Mouse (Mus musculus): ENCODE results near the gene Mettl24. TPM values are rescaled to one million over a fixed set of nuclear protein-coding genes. Genes with fewer than 3 reads are reported as not detected.

The Mettl24 gene
- polyA plus RNA-seq, 2 experiments = 1.4 to 2.5 TPM

- no peak for TF ChIP-seq POLR2A (IDR thresholded peaks at IDR 0.05; ENCODE audit: borderline replicate concordance, extremely low read depth, insufficient read depth, insufficient read length)
- Histone ChIP-seq H3K36me3 (ENCODE audit: control insufficient read depth, insufficient read depth, low read length) (no peaks in the 10 kb centered on the region), H3K9me3 (ENCODE audit: control insufficient read depth, low read length) (no peaks in the 10 kb centered on the region), H3K27me3 (ENCODE audit: control insufficient read depth, insufficient read depth, low read length) (no peaks in the 10 kb centered on the region), H3K4me2 (replicated peaks; ENCODE audit: low read depth, low read length, severe bottlenecking) (no peak overlapping the region), H3K9ac (ENCODE audit: low read depth, low read length, severe bottlenecking) (no peak overlapping the region), H3K4me3 (replicated peaks; ENCODE audit: low read length) (no peak overlapping the region), H3K4me1 (ENCODE audit: control insufficient read depth, insufficient read depth, low read length) (peaks cover 4% of the 10 kb centered on the region; the same call in 1 of the 2 replicates), H3K27ac (replicated peaks; ENCODE audit: low read depth, low read length) (no peak overlapping the region)
- ATAC-seq (ENCODE audit: low FRiP score, low read depth) (no peak), DNase-seq (ENCODE audit: low spot score) (no peak)
- 80% methylated on average over 7 of the region's 7 CpGs for WGBS
These were observed 1.2 kb downstream of the Mettl24 start for GRCm38 (mm10) chr10:40684326-40684725.

GRCm38 (mm10) chr10:40685641-40686040, 2.6 kb downstream of the Mettl24 start:
- ATAC-seq (ENCODE audit: low FRiP score, low read depth) = no peak
- Histone ChIP-seq H3K9me3 (ENCODE audit: control insufficient read depth, low read length) (0 out of 2 replicates have a peak, but pooled peaks cover 3% of the 10 kb centered on the region), H3K4me2 (replicated peaks; ENCODE audit: low read depth, low read length, severe bottlenecking) (no peak overlapping the region), H3K4me3 (replicated peaks; ENCODE audit: low read length) (no peak overlapping the region), H3K4me1 (ENCODE audit: control insufficient read depth, insufficient read depth, low read length) (peaks cover 4% of the 10 kb centered on the region; the same call in 1 of the 2 replicates), H3K27me3 (ENCODE audit: control insufficient read depth, insufficient read depth, low read length) (no peaks in the 10 kb centered on the region), H3K9ac (ENCODE audit: low read depth, low read length, severe bottlenecking) (no peak overlapping the region), H3K27ac (replicated peaks; ENCODE audit: low read depth, low read length) (no peak overlapping the region), H3K36me3 (ENCODE audit: control insufficient read depth, insufficient read depth, low read length) (no peaks in the 10 kb centered on the region)
- no peak for DNase-seq (ENCODE audit: low spot score)
- WGBS = 62% methylated on average over 8 of the region's 8 CpGs
- no peak for TF ChIP-seq POLR2A (IDR thresholded peaks at IDR 0.05; ENCODE audit: borderline replicate concordance, extremely low read depth, insufficient read depth, insufficient read length)

DNA sequence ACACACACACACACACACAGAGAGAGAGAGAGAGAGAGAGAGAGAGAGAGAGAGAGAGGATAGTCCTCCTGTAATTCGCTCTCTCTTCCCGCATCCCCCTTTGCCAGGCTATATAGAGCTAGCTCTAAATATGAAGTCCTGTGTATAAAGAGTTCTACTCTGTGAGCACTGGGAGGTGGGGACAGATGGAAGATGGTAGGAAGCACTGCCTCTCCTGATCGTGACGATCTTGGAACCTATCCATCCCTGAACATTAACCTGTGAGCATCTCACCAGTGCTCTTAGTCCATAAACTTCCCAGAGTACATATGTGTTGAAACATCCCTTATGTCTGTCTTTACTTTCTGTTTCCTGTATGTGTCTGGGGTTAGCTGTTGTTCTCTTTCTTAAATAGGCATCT, 3.9 kb downstream of the Mettl24 start:
- no peaks in the 10 kb centered on the region for H3K36me3 ChIP-seq (ENCODE audit: control insufficient read depth, insufficient read depth, low read length)
- 0 out of 2 replicates have a peak, but pooled peaks cover 3% of the 10 kb centered on the region for H3K9me3 ChIP-seq (ENCODE audit: control insufficient read depth, low read length)
- no peak overlapping the region for H3K9ac ChIP-seq (ENCODE audit: low read depth, low read length, severe bottlenecking)
- no peak for TF ChIP-seq POLR2A (IDR thresholded peaks at IDR 0.05; ENCODE audit: borderline replicate concordance, extremely low read depth, insufficient read depth, insufficient read length)
- no peak overlapping the region for H3K4me2 ChIP-seq (replicated peaks; ENCODE audit: low read depth, low read length, severe bottlenecking)
- peaks cover 4% of the 10 kb centered on the region; the same call in 1 of the 2 replicates for H3K4me1 ChIP-seq (ENCODE audit: control insufficient read depth, insufficient read depth, low read length)
- no peak overlapping the region for H3K4me3 ChIP-seq (replicated peaks; ENCODE audit: low read length)
- no peak for DNase-seq (ENCODE audit: low spot score)
- no peak for ATAC-seq (ENCODE audit: low FRiP score, low read depth)
- no peaks in the 10 kb centered on the region for H3K27me3 ChIP-seq (ENCODE audit: control insufficient read depth, insufficient read depth, low read length)
- 85% methylated on average over 4 of the region's 4 CpGs for WGBS
- no peak overlapping the region for H3K27ac ChIP-seq (replicated peaks; ENCODE audit: low read depth, low read length)

GRCm38 (mm10) chr10:40687407-40687806, 4.3 kb downstream of the Mettl24 start:
- no peak overlapping the region for H3K9ac ChIP-seq (ENCODE audit: low read depth, low read length, severe bottlenecking)
- no peaks in the 10 kb centered on the region for H3K27me3 ChIP-seq (ENCODE audit: control insufficient read depth, insufficient read depth, low read length)
- no peak overlapping the region for H3K4me2 ChIP-seq (replicated peaks; ENCODE audit: low read depth, low read length, severe bottlenecking)
- DNase-seq (ENCODE audit: low spot score) (no peak), ATAC-seq (ENCODE audit: low FRiP score, low read depth) (no peak)
- peaks cover 4% of the 10 kb centered on the region; the same call in 1 of the 2 replicates for H3K4me1 ChIP-seq (ENCODE audit: control insufficient read depth, insufficient read depth, low read length)
- H3K9me3 ChIP-seq (ENCODE audit: control insufficient read depth, low read length) = 0 out of 2 replicates have a peak, but pooled peaks cover 3% of the 10 kb centered on the region
- H3K36me3 ChIP-seq (ENCODE audit: control insufficient read depth, insufficient read depth, low read length) = no peaks in the 10 kb centered on the region
- WGBS = 66% methylated on average over 2 of the region's 2 CpGs
- H3K27ac ChIP-seq (replicated peaks; ENCODE audit: low read depth, low read length) = no peak overlapping the region
- no peak for TF ChIP-seq POLR2A (IDR thresholded peaks at IDR 0.05; ENCODE audit: borderline replicate concordance, extremely low read depth, insufficient read depth, insufficient read length)
- no peak overlapping the region for H3K4me3 ChIP-seq (replicated peaks; ENCODE audit: low read length)

- Histone ChIP-seq H3K36me3 (ENCODE audit: control insufficient read depth, insufficient read depth, low read length) (no peaks in the 10 kb centered on the region), H3K9ac (ENCODE audit: low read depth, low read length, severe bottlenecking) (no peak overlapping the region), H3K4me3 (replicated peaks; ENCODE audit: low read length) (no peak overlapping the region), H3K9me3 (ENCODE audit: control insufficient read depth, low read length) (0 out of 2 replicates have a peak, but pooled peaks cover 3% of the 10 kb centered on the region), H3K27ac (replicated peaks; ENCODE audit: low read depth, low read length) (no peak overlapping the region), H3K27me3 (ENCODE audit: control insufficient read depth, insufficient read depth, low read length) (no peaks in the 10 kb centered on the region), H3K4me2 (replicated peaks; ENCODE audit: low read depth, low read length, severe bottlenecking) (no peak overlapping the region), H3K4me1 (ENCODE audit: control insufficient read depth, insufficient read depth, low read length) (peaks cover under 1% of the 10 kb centered on the region; the same call in 1 of the 2 replicates)
- 81% methylated on average over 6 of the region's 6 CpGs for WGBS
- no peak for DNase-seq (ENCODE audit: low spot score)
- no peak for ATAC-seq (ENCODE audit: low FRiP score, low read depth)
- TF ChIP-seq POLR2A (IDR thresholded peaks at IDR 0.05; ENCODE audit: borderline replicate concordance, extremely low read depth, insufficient read depth, insufficient read length) = no peak
These were observed 5.2 kb downstream of the Mettl24 start for GRCm38 (mm10) chr10:40688266-40688665.

Measured in limb, embryonic 14.5 days (tissue).